Mouse (Mus musculus) olfactory bulb, adult 2 months (tissue): ENCODE measurements around the gene Dhdds. TPM values are rescaled to one million over a fixed set of nuclear protein-coding genes. Genes with fewer than 3 reads are reported as not detected.

Source experiments
- H3K27ac ChIP-seq: fragments of 200-500 bp; 2 replicates; pipeline ENCODE4 v1.5.1; 2012; ENCODE audit warnings: low read depth, low read length; ENCODE audit not compliant: insufficient read depth
- H3K4me1 ChIP-seq: fragments of 200-500 bp; 2 replicates; pipeline ENCODE4 v1.6.1; 2012; ENCODE audit warnings: low read length; ENCODE audit not compliant: control insufficient read depth, insufficient read depth
- H3K4me3 ChIP-seq: fragments of 200-500 bp; 2 replicates; pipeline ENCODE4 v1.5.1; 2012; ENCODE audit warnings: mild to moderate bottlenecking, low read depth, low read length, moderate library complexity; ENCODE audit not compliant: insufficient read depth
- CTCF ChIP-seq: fragments of 200-500 bp; IDR thresholded peaks from 2 replicates; pipeline ENCODE4 v1.5.1; 2012; ENCODE audit warnings: low read depth, mild to moderate bottlenecking, low read length, moderate library complexity; ENCODE audit not compliant: insufficient read depth
- POLR2A ChIP-seq: fragments of 200-500 bp; IDR thresholded peaks from 2 replicates; pipeline ENCODE4 v1.6.1; 2012; ENCODE audit warnings: mild to moderate bottlenecking, low read depth, low read length, moderate library complexity; ENCODE audit not compliant: insufficient read depth
- WGBS: fragments of 180-500 bp; shearing (Covaris S2); methylation state at CpG from one replicate; pipeline ENCODE4 v1.1.7; 2018; 5-methylcytosine and 5-hydroxymethylcytosine counted together
- polyA plus RNA-seq: library from polyadenylated mRNA; stranded (reverse); fragments of >200 nt; gene quantifications from 2 replicates; pipeline ENCODE4 v1.2.4, GENCODE M21; 2012; ENCODE audit warnings: low replicate concordance; ENCODE audit not compliant: missing spikeins, insufficient read depth, insufficient read length

Dhdds gene
- polyA plus RNA-seq, 1 experiment: not detected

DNA sequence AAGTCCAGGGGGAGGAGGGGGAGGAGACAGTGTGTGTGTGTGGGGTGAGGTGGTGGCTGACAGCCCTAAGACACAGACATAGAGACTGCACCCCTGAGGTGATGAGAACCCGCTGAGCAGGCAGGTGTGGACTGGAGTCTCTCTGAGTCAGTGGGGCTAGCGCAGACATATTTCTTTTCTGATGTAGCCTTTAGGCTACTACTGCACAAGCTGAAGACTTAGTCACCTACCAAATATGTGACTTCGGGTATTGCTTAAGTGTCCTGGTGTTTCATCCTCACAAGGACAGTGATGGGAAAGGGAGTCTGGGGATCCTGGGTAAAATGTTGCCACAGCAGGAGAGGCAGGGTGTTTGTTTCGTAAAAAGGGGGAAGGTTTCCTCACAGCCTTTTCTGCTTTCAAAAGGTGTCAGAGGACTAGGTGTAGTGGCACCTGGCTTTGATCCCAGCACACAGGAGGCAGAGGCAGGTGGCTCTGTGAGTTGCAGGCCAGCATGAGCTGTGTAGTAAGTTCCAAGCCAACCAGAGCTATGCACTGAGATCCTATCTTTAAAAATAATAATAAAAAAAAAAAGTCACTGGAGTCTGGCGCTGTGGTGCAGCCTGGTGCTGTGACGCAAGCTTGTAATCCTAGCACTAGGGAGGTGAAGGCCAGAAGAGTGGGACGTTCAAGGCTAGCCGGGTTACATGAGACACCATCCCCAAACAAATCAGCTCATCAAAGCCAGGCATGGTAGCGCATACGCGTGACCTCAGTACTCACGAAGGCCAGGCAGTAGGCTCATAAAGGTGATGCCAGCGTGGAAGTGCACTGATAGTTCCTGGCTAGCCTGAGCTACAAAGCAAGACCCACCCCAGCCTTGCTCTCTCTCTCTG, 60.1 kb downstream of the Dhdds start:
- 92% methylated on average over 13 of the region's 13 CpGs for WGBS
- TF ChIP-seq POLR2A (no peak), CTCF (no peak)
- Histone ChIP-seq H3K27ac (no peak overlapping the region), H3K4me1 (no peaks in the 10 kb centered on the region), H3K4me3 (no peak overlapping the region)

DNA sequence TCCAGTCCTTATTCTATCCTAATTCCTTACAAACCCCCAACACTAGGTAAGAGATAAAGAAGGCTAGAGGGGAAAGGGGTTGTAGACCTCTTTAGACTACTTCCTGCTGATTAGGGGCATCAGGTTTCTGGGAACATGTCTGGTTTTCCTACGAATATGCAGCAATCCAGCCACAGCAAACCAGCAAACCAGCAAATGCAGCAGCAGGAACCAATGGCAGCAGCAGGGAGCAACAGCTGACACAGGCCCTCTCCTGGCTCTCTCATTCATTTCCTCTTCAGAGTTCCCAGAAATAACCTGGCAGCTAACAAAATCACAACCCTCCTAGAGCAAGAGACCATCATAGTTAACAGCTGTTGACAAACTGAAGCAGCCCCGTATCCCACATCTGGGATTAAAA, 62.6 kb downstream of the Dhdds start:
- Histone ChIP-seq H3K27ac (no peak overlapping the region), H3K4me1 (no peaks in the 10 kb centered on the region), H3K4me3 (no peak overlapping the region)
- TF ChIP-seq CTCF: no peak
- no peak for TF ChIP-seq POLR2A
- WGBS: 64% methylated on average over 2 of the region's 2 CpGs

- Histone ChIP-seq H3K4me1 (no peaks in the 10 kb centered on the region), H3K27ac (no peak overlapping the region), H3K4me3 (no peak overlapping the region)
- WGBS: 73% methylated on average over 3 of the region's 3 CpGs
- TF ChIP-seq CTCF: no peak; the same call in 1 of the 2 replicates
- no peak for TF ChIP-seq POLR2A
These were observed 68.9 kb downstream of the Dhdds start for GRCm38 (mm10) chr4:133931785-133932184.

- Histone ChIP-seq H3K27ac (no peak overlapping the region), H3K4me1 (no peaks in the 10 kb centered on the region), H3K4me3 (no peak overlapping the region)
- TF ChIP-seq CTCF (peak; percentile 38; the same call in 1 of the 2 replicates), POLR2A (no peak)
- 15% methylated on average over 10 of the region's 10 CpGs for WGBS
These were observed 69.4 kb downstream of the Dhdds start for GRCm38 (mm10) chr4:133931349-133931748.

DNA sequence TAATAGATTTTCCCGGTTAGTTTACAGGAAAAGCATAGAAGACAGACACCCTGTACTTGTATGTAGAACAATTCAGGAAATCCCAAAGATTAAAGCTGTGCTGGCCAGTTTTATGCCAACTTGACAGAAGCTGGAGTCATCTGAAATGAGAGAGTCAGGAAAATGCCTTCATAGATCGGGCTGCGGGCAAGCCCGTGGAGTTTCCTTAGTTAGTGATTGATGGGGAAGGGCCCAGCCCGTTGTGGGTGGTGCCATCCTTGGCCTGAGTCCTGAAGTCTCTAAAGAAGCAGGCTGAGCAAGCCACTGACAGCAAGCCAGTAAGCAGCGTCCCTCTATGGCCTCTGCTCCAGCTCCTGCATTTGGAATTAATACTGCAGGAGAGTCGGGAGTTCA, 71.4 kb downstream of the Dhdds start:
- Histone ChIP-seq H3K4me3 (no peak overlapping the region), H3K27ac (no peak overlapping the region), H3K4me1 (no peaks in the 10 kb centered on the region)
- no peak for TF ChIP-seq POLR2A
- no peak for TF ChIP-seq CTCF
- WGBS: 59% methylated on average over 7 of the region's 7 CpGs

DNA sequence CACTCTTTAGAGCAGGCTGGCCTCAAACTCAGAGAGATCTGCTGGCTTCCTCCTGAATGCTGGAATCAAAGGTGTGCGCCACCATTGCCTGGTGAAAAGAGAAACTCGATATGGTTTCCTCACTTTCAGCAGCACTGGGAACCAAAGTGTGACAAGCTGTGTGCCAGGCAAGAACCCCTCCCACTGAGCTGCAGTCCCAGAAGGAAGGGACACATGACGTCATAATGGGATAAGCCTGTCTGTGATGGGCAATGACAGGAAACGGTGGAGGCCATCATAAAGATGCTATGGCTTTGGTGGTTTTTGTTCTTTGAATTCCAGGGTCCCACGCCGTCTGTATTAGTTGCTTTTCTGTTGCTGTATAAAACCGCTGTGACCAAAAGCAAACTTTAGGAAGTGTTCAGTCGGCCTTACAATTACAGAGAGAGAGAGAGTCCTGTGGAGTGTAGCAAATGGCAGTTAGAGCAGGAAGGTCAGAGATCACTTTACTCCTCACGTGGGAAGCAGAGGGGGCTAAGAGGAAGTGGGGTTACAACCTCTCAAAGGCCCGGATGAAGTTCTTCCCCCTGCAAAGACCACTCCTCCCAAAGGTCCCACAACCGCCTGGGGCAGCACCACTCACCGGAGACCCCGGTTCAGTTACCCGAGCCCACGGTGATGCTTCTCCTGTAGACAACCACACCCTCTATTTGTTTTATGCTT, 72.0 kb downstream of the Dhdds start:
- H3K4me1 ChIP-seq: no peaks in the 10 kb centered on the region
- no peak overlapping the region for H3K4me3 ChIP-seq
- WGBS: 75% methylated on average over 15 of the region's 15 CpGs
- no peak for TF ChIP-seq CTCF
- TF ChIP-seq POLR2A: no peak
- no peak overlapping the region for H3K27ac ChIP-seq

GRCm38 (mm10) chr4:133925204-133925603, 75.5 kb downstream of the Dhdds start:
- Histone ChIP-seq H3K4me3 (no peak overlapping the region), H3K4me1 (no peaks in the 10 kb centered on the region), H3K27ac (no peak overlapping the region)
- 88% methylated on average over 4 of the region's 4 CpGs for WGBS
- TF ChIP-seq POLR2A: no peak
- TF ChIP-seq CTCF: no peak

DNA sequence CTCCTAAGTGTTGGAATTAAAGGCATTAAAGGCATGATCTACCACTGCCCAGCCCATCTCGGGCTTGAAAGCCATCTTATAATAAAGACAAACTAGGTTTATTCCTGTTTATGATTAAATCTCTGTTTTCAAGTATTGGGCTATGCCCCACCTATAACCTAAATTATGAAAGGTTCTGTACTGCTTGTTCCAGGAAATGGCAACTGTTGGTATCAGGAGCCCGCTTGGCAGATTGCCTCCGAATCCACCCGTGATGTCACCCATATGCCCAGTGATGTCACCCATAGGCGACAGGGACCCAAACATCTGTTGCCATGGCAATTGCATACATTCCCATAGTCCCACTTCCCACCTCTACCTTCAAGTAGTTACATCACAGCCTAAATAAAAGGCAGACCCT, 77.0 kb downstream of the Dhdds start:
- H3K4me1 ChIP-seq: no peaks in the 10 kb centered on the region
- TF ChIP-seq POLR2A (no peak), CTCF (no peak)
- no peak overlapping the region for H3K4me3 ChIP-seq
- WGBS: 92% methylated on average over 5 of the region's 5 CpGs
- no peak overlapping the region for H3K27ac ChIP-seq

Other genes with a start within 250 kb of the Dhdds start
- 655 TPM in 1 of 2 replicates, not detected in the other for gene Arid1a, start 244.1 kb downstream of the Dhdds start, polyA plus RNA-seq
- gene Rps6ka1, start 113.1 kb downstream of the Dhdds start, polyA plus RNA-seq: not detected in 2 replicates
- 327 TPM in 1 of 2 replicates, not detected in the other for gene Hmgn2, start 32.3 kb downstream of the Dhdds start, polyA plus RNA-seq
- not detected in 2 replicates for gene Lin28a, start 17.9 kb upstream of the Dhdds start, polyA plus RNA-seq
- gene Zfp683, start 52.9 kb upstream of the Dhdds start, polyA plus RNA-seq: not detected in 2 replicates
- not detected in 2 replicates for gene Crybg2, start 59.9 kb upstream of the Dhdds start, polyA plus RNA-seq
- gene Cd52, start 94.2 kb upstream of the Dhdds start, polyA plus RNA-seq: not detected in 2 replicates
- gene Ubxn11, start 101.7 kb upstream of the Dhdds start, polyA plus RNA-seq: not detected in 2 replicates
- gene Sh3bgrl3, start 127.9 kb upstream of the Dhdds start, polyA plus RNA-seq: 1,207 TPM in 1 of 2 replicates, not detected in the other
- gene Cep85, start 186.2 kb upstream of the Dhdds start, polyA plus RNA-seq: 428 TPM in 1 of 2 replicates, not detected in the other
- not detected in 2 replicates for gene Gm7534, start 202.1 kb upstream of the Dhdds start, polyA plus RNA-seq
- gene Catsper4, start 226.5 kb upstream of the Dhdds start, polyA plus RNA-seq: not detected in 2 replicates
- not detected in 2 replicates for gene Cnksr1, start 237.5 kb upstream of the Dhdds start, polyA plus RNA-seq
- not detected in 2 replicates for gene E130218I03Rik, start 242.7 kb upstream of the Dhdds start, polyA plus RNA-seq
- gene Zfp593, start 244.7 kb upstream of the Dhdds start, polyA plus RNA-seq: not detected in 2 replicates
- not detected in 2 replicates for gene Gm30191, start 246.0 kb upstream of the Dhdds start, polyA plus RNA-seq